Mouse (Mus musculus): Measurements from ENCODE around the gene Tmem200b. TPM values are rescaled to one million over a fixed set of nuclear protein-coding genes. Genes with fewer than 3 reads are reported as not detected.

Tmem200b gene
- polyA plus RNA-seq, 1 experiment, result not detected

DNA sequence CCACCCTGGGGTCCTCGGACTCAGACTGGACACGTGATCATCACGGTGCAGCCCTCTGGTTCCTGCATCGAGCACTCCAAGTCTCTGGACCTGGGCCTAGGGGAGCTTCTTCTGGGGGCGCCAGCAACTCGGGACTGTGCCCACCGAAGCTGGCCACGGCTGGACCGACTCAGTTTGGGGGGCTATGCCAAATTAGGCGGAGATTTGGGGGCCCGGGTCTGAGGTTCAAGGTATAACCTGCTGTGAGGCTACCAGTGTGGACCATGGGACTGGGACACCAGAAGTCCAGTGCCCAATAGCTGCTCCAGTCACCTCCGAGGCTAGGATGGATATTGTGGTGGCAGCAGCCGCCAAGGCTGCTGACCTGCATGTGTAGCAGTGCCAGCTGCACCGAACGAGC is 833 bp downstream of the Tmem200b start:
- Histone ChIP-seq H3K27ac (ENCODE audit: insufficient read depth, low read depth, low read length) (no peak overlapping the region), H3K4me1 (ENCODE audit: control insufficient read depth, insufficient read depth, low read length) (peaks cover 25% of the 10 kb centered on the region), H3K4me3 (ENCODE audit: insufficient read depth, low read depth, low read length) (no peak overlapping the region)
- WGBS, result 65% methylated on average over 15 of the region's 15 CpGs
- TF ChIP-seq POLR2A (IDR thresholded peaks at IDR 0.05; ENCODE audit: insufficient read depth, low read depth, low read length) (no peak), CTCF (IDR thresholded peaks at IDR 0.05; ENCODE audit: insufficient read depth, low read depth, low read length) (no peak)

DNA sequence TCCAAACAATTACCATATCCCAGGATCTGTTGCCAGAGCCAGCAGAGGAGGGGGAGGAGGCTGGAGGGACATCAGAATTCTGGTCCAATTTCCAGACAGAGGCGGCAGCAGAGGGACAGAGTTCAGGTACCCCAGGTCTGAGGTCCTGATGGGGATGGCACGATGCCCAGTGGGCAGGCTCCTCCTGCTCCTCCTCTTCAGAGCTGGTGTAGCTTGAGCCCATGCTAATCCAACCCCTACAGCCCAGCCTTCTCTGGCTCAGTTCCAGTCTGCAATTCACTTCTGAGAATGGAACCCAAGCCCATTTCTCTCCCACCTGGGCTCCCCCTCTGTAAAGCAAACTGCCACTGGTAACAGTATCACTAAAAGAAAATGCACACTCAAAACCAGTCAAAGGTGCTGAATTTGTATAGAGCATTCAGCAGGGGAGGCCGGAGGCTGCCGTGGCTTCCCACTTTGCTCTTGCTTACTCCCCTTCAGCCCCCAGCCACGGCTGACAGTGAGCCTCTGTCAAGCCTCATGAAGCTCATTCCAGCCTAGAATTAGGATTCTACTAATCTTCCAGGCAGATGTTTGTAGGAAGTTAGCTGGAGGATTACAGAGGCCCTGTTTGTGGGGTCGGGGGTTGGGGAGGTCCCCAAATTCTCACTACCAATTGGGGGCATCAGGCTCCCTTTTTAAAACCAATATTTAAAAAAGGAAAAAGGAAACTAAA is 2.7 kb downstream of the Tmem200b start:
- Histone ChIP-seq H3K4me1 (ENCODE audit: control insufficient read depth, insufficient read depth, low read length) (peaks cover 25% of the 10 kb centered on the region), H3K27ac (ENCODE audit: insufficient read depth, low read depth, low read length) (no peak overlapping the region), H3K4me3 (ENCODE audit: insufficient read depth, low read depth, low read length) (no peak overlapping the region)
- TF ChIP-seq POLR2A (IDR thresholded peaks at IDR 0.05; ENCODE audit: insufficient read depth, low read depth, low read length) (no peak), CTCF (IDR thresholded peaks at IDR 0.05; ENCODE audit: insufficient read depth, low read depth, low read length) (no peak)
- 52% methylated on average over 6 of the region's 6 CpGs for WGBS

DNA sequence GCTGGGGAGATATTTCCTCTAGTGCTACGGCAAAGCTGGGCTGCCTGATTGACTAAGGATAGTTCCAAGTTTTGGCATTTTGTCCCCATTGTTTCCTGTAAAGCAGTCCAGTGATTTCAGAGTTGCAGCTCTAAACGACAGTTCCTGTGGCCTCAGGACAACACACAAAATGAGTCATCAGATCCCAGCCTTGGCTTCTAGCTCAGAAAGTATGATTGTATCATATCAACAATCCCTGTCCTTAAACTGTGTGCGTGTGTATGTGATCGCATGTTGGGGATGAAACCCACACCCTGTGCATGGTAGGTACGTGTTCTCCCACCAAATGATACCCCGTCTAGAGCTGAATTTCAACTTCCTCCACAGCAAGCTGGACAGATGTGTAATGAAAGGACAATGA is 7.6 kb downstream of the Tmem200b start:
- 87% methylated on average over 6 of the region's 6 CpGs for WGBS
- 0 out of 2 replicates have a peak, but pooled peaks cover 8% of the 10 kb centered on the region for H3K4me1 ChIP-seq (ENCODE audit: control insufficient read depth, insufficient read depth, low read length)
- no peak for TF ChIP-seq POLR2A (IDR thresholded peaks at IDR 0.05; ENCODE audit: insufficient read depth, low read depth, low read length)
- no peak for TF ChIP-seq CTCF (IDR thresholded peaks at IDR 0.05; ENCODE audit: insufficient read depth, low read depth, low read length)
- no peak overlapping the region for H3K4me3 ChIP-seq (ENCODE audit: insufficient read depth, low read depth, low read length)
- no peak overlapping the region for H3K27ac ChIP-seq (ENCODE audit: insufficient read depth, low read depth, low read length)

DNA sequence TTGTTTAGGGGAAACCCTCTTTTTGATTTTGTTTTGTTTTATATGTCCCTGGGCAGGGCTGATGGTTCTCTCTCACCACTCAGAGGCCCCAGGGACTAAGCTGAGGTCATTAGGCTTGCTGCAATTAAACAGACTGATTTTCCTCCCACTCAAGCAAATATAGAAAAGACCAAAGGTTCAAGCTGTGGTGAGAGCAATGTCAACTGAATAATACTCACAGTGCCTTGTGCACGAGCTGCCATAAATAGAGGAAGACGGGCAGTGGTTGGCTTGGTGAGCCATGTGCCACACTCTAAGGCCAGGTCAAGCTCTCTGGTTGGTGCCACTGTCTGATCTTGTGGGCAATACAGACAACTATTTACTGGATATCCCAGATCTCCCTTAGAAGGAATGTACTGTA is 17.9 kb downstream of the Tmem200b start:
- no peak overlapping the region for H3K4me3 ChIP-seq (ENCODE audit: insufficient read depth, low read depth, low read length)
- WGBS, result 79% methylated on average over 2 of the region's 2 CpGs
- H3K27ac ChIP-seq (ENCODE audit: insufficient read depth, low read depth, low read length), result no peak overlapping the region
- TF ChIP-seq POLR2A (IDR thresholded peaks at IDR 0.05; ENCODE audit: insufficient read depth, low read depth, low read length), result no peak
- TF ChIP-seq CTCF (IDR thresholded peaks at IDR 0.05; ENCODE audit: insufficient read depth, low read depth, low read length), result no peak
- no peaks in the 10 kb centered on the region for H3K4me1 ChIP-seq (ENCODE audit: control insufficient read depth, insufficient read depth, low read length)

DNA sequence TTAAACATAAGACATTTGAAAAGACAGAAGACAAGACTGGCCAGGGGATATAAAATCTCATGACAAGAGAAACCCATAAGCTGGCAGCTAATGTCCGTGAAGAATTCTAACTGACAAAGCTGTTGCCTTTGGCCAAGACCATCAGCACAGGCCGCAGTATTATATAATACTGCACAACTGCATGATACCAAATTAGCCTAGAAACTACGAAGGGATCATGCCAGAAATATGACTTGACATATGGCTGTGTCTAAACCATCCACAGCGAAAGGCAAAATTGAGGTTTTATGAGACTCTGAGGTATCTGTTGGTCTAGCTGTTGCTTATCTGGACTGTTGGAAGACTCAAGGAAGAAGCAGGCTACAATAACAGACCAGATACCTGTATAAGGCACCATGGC is 19.3 kb downstream of the Tmem200b start:
- Histone ChIP-seq H3K4me3 (ENCODE audit: insufficient read depth, low read depth, low read length) (no peak overlapping the region), H3K27ac (ENCODE audit: insufficient read depth, low read depth, low read length) (no peak overlapping the region), H3K4me1 (ENCODE audit: control insufficient read depth, insufficient read depth, low read length) (no peaks in the 10 kb centered on the region)
- no peak for TF ChIP-seq CTCF (IDR thresholded peaks at IDR 0.05; ENCODE audit: insufficient read depth, low read depth, low read length)
- no peak for TF ChIP-seq POLR2A (IDR thresholded peaks at IDR 0.05; ENCODE audit: insufficient read depth, low read depth, low read length)
- WGBS, result 96% methylated on average over 4 of the region's 4 CpGs

DNA sequence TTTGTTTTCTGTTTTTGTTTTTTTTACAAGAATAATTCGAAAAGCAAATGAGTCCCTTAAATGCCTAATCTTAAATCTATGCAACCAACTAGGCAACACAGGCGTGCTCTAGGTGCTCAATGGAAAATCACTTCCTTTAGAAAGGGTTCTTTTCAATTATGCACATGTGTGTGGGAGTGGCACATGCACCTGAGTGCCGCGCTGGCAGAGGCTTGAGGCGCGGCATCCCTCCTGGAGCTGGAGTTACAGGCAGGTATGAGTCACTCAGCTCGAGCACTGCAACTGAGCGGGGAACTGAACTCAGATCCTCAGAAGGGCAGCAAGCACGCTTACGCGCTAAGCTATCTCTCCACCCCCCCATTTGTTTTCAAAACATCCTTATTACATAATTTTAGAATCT is 26.3 kb downstream of the Tmem200b start:
- no peak overlapping the region for H3K27ac ChIP-seq (ENCODE audit: insufficient read depth, low read depth, low read length)
- no peak for TF ChIP-seq CTCF (IDR thresholded peaks at IDR 0.05; ENCODE audit: insufficient read depth, low read depth, low read length)
- H3K4me3 ChIP-seq (ENCODE audit: insufficient read depth, low read depth, low read length), result no peak overlapping the region
- 90% methylated on average over 11 of the region's 11 CpGs for WGBS
- no peaks in the 10 kb centered on the region for H3K4me1 ChIP-seq (ENCODE audit: control insufficient read depth, insufficient read depth, low read length)

DNA sequence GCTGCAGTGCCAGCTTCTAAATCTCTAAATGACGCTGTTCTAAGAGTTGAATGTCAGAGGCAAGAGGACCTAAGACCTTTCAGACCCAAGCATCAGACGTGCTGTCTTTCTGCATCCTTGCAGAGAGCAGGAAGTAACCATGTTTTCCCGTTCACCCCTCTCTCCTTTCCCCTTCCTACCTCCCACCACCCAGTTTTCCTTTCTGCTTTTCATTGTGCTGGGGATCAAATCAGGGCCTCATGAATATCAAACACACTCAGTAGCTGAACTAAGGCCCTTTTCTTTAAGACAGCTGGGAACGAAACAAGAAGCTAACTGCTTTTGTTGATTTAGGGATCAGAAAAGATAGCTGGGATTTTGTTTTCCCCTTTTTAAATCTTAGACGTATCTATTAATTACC is 28.3 kb downstream of the Tmem200b start:
- H3K4me1 ChIP-seq (ENCODE audit: control insufficient read depth, insufficient read depth, low read length), result no peaks in the 10 kb centered on the region
- WGBS, result 73% methylated on average over 5 of the region's 5 CpGs
- TF ChIP-seq CTCF (IDR thresholded peaks at IDR 0.05; ENCODE audit: insufficient read depth, low read depth, low read length) (no peak), POLR2A (IDR thresholded peaks at IDR 0.05; ENCODE audit: insufficient read depth, low read depth, low read length) (no peak)
- no peak overlapping the region for H3K27ac ChIP-seq (ENCODE audit: insufficient read depth, low read depth, low read length)
- no peak overlapping the region for H3K4me3 ChIP-seq (ENCODE audit: insufficient read depth, low read depth, low read length)

DNA sequence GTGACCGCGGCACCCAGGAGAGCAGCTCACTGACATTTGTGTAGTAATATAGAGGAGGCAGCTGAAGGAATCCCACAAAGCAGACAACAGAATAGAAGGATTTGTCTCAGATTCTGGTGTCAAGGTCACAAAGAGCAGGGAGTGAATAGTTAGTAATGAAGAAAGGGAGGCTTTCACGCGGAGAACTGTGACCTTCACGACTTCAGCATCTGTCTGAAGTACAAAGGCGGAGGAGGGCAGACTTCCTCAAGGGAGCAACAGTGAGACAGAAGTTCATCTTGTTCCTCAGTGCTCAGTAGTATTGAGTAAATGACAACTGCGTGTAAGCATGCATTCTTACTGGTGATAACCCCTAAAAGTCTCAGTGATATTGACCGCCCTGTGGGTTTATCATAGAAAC is 29.1 kb downstream of the Tmem200b start:
- Histone ChIP-seq H3K4me3 (ENCODE audit: insufficient read depth, low read depth, low read length) (no peak overlapping the region), H3K27ac (ENCODE audit: insufficient read depth, low read depth, low read length) (no peak overlapping the region), H3K4me1 (ENCODE audit: control insufficient read depth, insufficient read depth, low read length) (no peaks in the 10 kb centered on the region)
- WGBS, result 78% methylated on average over 8 of the region's 8 CpGs
- TF ChIP-seq POLR2A (IDR thresholded peaks at IDR 0.05; ENCODE audit: insufficient read depth, low read depth, low read length) (no peak), CTCF (IDR thresholded peaks at IDR 0.05; ENCODE audit: insufficient read depth, low read depth, low read length) (no peak)

DNA sequence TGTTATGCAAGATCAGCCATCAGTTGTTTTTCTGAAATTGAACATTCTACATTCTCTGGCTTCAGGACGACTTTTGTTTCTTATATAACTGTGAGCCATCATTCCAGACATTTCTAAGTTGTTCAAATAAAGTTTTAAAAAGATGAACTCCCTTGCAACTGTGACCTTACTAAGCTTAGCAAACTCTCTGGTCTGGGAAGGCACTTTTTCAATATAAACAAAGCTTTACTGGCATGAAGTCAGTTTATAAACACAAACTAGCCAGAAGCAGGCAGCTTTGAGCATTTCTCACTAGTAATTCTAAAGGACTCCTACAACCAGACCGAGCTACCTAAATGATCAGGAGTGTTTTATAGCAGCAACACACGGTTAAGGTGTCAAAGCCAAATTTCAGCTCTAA is 35.6 kb downstream of the Tmem200b start:
- H3K27ac ChIP-seq (ENCODE audit: insufficient read depth, low read depth, low read length), result no peak overlapping the region
- no peaks in the 10 kb centered on the region for H3K4me1 ChIP-seq (ENCODE audit: control insufficient read depth, insufficient read depth, low read length)
- 91% methylated on average over 3 of the region's 3 CpGs for WGBS
- H3K4me3 ChIP-seq (ENCODE audit: insufficient read depth, low read depth, low read length), result no peak overlapping the region
- TF ChIP-seq CTCF (IDR thresholded peaks at IDR 0.05; ENCODE audit: insufficient read depth, low read depth, low read length), result no peak
- no peak for TF ChIP-seq POLR2A (IDR thresholded peaks at IDR 0.05; ENCODE audit: insufficient read depth, low read depth, low read length)

DNA sequence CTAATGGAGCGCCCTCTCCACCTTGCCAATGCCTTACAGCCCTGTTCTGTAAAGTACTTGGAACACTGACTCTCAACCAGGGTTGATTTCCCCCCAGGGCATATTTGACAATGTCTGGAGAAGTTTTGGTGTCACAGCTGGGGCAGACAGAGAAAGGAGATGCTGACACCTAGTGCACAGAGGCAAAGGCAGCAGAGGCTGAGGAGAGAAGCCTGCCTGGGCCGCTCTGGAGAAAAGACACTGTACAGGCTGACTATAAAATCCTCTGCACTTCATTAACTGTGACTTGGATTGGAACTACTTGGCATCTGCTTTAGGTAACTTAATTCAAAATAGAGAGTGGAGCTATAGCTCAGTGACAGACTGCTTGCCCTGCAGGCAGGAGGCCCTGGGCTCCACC is 47.3 kb downstream of the Tmem200b start:
- 94% methylated on average over 2 of the region's 2 CpGs for WGBS
- Histone ChIP-seq H3K4me3 (ENCODE audit: insufficient read depth, low read depth, low read length) (no peak overlapping the region), H3K4me1 (ENCODE audit: control insufficient read depth, insufficient read depth, low read length) (no peaks in the 10 kb centered on the region), H3K27ac (ENCODE audit: insufficient read depth, low read depth, low read length) (no peak overlapping the region)
- TF ChIP-seq POLR2A (IDR thresholded peaks at IDR 0.05; ENCODE audit: insufficient read depth, low read depth, low read length), result no peak
- no peak for TF ChIP-seq CTCF (IDR thresholded peaks at IDR 0.05; ENCODE audit: insufficient read depth, low read depth, low read length)

Measured in olfactory bulb, adult 2 months (tissue).